Mouse (Mus musculus) forebrain, embryonic 14.5 days (tissue): ENCODE data around the gene Psmd11. TPM values are rescaled to one million over a fixed set of nuclear protein-coding genes. Genes with fewer than 3 reads are reported as not detected.
"Not testable (repeated sequence)": the region's sequence is repeated elsewhere in the genome, so short reads cannot be mapped to it uniquely, and the experiment has no call there.

ENCODE experiments used
- ATAC-seq: fragments of 200-750 bp; cut with Nextera tagmentation; 2 replicates; pipeline ENCODE4 v1.8.0; 2017; ENCODE audit warnings: mild to moderate bottlenecking, moderate library complexity
- DNase-seq: peaks from one replicate; pipeline ENCODE4 v3.0.0-alpha.2; 2015; ENCODE audit warnings: low spot score
- H3K27ac ChIP-seq: fragments of 300-500 bp; sonication (generic); 2 replicates; pipeline ENCODE4 v1.5.1; 2014; ENCODE audit warnings: low read depth, mild to moderate bottlenecking, control low read depth, low read length, moderate library complexity
- H3K27me3 ChIP-seq: fragments of 300-500 bp; sonication (generic); replicated peaks from 2 replicates; pipeline ENCODE4 v1.6.1; 2014; ENCODE audit warnings: low read length, control low read depth, mixed read lengths; ENCODE audit not compliant: control insufficient read depth, insufficient read depth
- H3K36me3 ChIP-seq: fragments of 300-500 bp; sonication (generic); 2 replicates; pipeline ENCODE4 v1.6.1; 2014; ENCODE audit warnings: low read length, control low read depth; ENCODE audit not compliant: control insufficient read depth, insufficient read depth
- H3K4me1 ChIP-seq: fragments of 300-500 bp; sonication (generic); 2 replicates; pipeline ENCODE4 v1.6.1; 2014; ENCODE audit warnings: antibody characterized with exemption, low read length, control low read depth; ENCODE audit not compliant: control insufficient read depth, insufficient read depth
- H3K4me2 ChIP-seq: fragments of 300-500 bp; sonication (generic); 2 replicates; pipeline ENCODE4 v1.6.1; 2014; ENCODE audit warnings: mild to moderate bottlenecking, control low read depth, low read length
- H3K4me3 ChIP-seq: fragments of 300-500 bp; sonication (generic); 2 replicates; pipeline ENCODE4 v1.5.1; 2014; ENCODE audit warnings: low read depth, low read length, control low read depth
- H3K9ac ChIP-seq: fragments of 300-500 bp; sonication (generic); 2 replicates; pipeline ENCODE4 v1.6.1; 2014; ENCODE audit warnings: mild to moderate bottlenecking, low read length, control low read depth, moderate library complexity
- H3K9me3 ChIP-seq: fragments of 300-500 bp; sonication (generic); replicated peaks from 2 replicates; pipeline ENCODE4 v1.6.1; 2016; ENCODE audit warnings: low read length, control low read depth, mixed read lengths; ENCODE audit not compliant: control insufficient read depth
- WGBS: fragments of 180-500 bp; shearing (Covaris S2); extraction: QIAGEN DNeasy Blood & Tissue Kit; methylation state at CpG from one replicate; pipeline ENCODE4 v1.1.7; 2014; 5-methylcytosine and 5-hydroxymethylcytosine counted together
- polyA plus RNA-seq: library from polyadenylated mRNA; unstranded; fragments of >200 nt; fragmentation: Nextera tagmentation; extraction: Ambion mirVana; gene quantifications from 2 replicates; pipeline ENCODE4 v1.2.1, GENCODE M21; 2014

Gene Psmd11
- polyA plus RNA-seq, 1 experiment from 2014 or later = 340 TPM

GRCm38 (mm10) chr11:80391407-80392120 is 36.9 kb upstream of the Psmd11 start:
- Histone ChIP-seq H3K9me3 (no peaks in the 10 kb centered on the region), H3K4me3 (no peak overlapping the region), H3K27ac (no peak overlapping the region), H3K36me3 (peaks cover 78% of the 10 kb centered on the region), H3K4me2 (no peak overlapping the region), H3K27me3 (no peaks in the 10 kb centered on the region), H3K4me1 (peaks cover 4% of the 10 kb centered on the region), H3K9ac (no peak overlapping the region)
- WGBS = 92% methylated on average over 2 of the region's 2 CpGs
- ATAC-seq (no peak), DNase-seq (peak; percentile 19)

GRCm38 (mm10) chr11:80395930-80396329 is 32.5 kb upstream of the Psmd11 start:
- Histone ChIP-seq H3K9ac (no peak overlapping the region), H3K9me3 (no peaks in the 10 kb centered on the region), H3K4me1 (no peaks in the 10 kb centered on the region), H3K27me3 (no peaks in the 10 kb centered on the region), H3K4me3 (no peak overlapping the region), H3K4me2 (no peak overlapping the region), H3K36me3 (peaks cover 78% of the 10 kb centered on the region), H3K27ac (no peak overlapping the region)
- 89% methylated on average over 3 of the region's 3 CpGs for WGBS
- ATAC-seq (no peak), DNase-seq (no peak)

GRCm38 (mm10) chr11:80396617-80397016 is 31.8 kb upstream of the Psmd11 start:
- Histone ChIP-seq H3K4me2 (no peak overlapping the region), H3K4me1 (no peaks in the 10 kb centered on the region), H3K27ac (no peak overlapping the region), H3K36me3 (peaks cover 76% of the 10 kb centered on the region), H3K9me3 (no peaks in the 10 kb centered on the region), H3K4me3 (no peak overlapping the region), H3K9ac (no peak overlapping the region), H3K27me3 (no peaks in the 10 kb centered on the region)
- 89% methylated on average over 4 of the region's 4 CpGs for WGBS
- DNase-seq (no peak), ATAC-seq (no peak)

- H3K4me2 ChIP-seq, ATAC-seq, H3K4me1 ChIP-seq, H3K9me3 ChIP-seq, H3K4me3 ChIP-seq, H3K9ac ChIP-seq, H3K27me3 ChIP-seq, DNase-seq, H3K27ac ChIP-seq: not testable (repeated sequence)
- H3K36me3 ChIP-seq = peaks cover 65% of the 10 kb centered on the region
- 95% methylated on average over 6 of the region's 6 CpGs for WGBS
Observed at GRCm38 (mm10) chr11:80407878-80408277, 20.5 kb upstream of the Psmd11 start.

DNA sequence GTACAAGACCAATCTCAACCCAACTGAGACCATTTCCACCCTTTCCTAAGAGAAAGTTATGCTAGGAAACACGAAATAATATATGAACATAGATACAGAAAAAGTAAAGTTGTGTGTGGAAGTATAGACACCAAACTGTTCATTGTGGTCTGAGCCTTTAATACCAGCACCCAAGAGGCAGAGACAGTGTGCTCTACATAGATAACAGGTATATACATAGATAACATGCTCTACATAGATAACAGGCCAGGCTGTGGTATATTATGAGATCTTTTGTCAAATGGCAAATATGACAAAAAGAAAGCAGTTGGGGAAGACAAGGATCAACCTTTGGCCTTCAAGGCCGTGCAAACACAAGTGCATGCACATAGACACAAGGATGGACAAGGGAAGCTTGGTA is 18.0 kb upstream of the Psmd11 start:
- Histone ChIP-seq H3K4me2 (no peak overlapping the region), H3K9me3 (no peaks in the 10 kb centered on the region), H3K27me3 (no peaks in the 10 kb centered on the region), H3K27ac (no peak overlapping the region), H3K4me3 (no peak overlapping the region), H3K4me1 (no peaks in the 10 kb centered on the region), H3K36me3 (peaks cover 60% of the 10 kb centered on the region), H3K9ac (no peak overlapping the region)
- no peak for DNase-seq
- no peak for ATAC-seq
- WGBS = 92% methylated on average over 2 of the region's 2 CpGs

DNA sequence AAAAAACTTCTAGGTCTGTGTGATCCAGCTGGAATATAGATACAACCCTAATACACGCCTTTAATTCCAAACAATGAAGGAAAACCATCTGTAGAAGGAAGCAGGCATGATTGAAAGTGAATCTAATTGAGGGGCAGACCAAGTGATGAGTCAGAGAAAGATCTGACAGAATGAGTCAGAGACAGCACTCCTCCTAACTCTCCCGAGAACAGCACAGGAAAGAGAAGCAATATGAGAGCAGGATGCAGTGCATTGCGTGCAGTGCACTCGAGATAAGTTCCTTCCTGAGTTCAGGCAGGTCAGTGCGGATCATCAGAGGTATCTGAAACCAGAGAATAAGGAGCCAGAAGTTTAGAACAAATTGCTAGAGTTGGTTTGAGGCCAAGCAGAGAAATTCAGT is 11.3 kb upstream of the Psmd11 start:
- 97% methylated on average over 5 of the region's 5 CpGs for WGBS
- ATAC-seq = no peak
- no peak for DNase-seq
- H3K27ac ChIP-seq = no peak overlapping the region
- no peak overlapping the region for H3K4me2 ChIP-seq
- H3K9me3 ChIP-seq = no peaks in the 10 kb centered on the region
- peaks cover 25% of the 10 kb centered on the region for H3K36me3 ChIP-seq
- H3K27me3 ChIP-seq = no peaks in the 10 kb centered on the region
- no peak overlapping the region for H3K4me3 ChIP-seq
- H3K9ac ChIP-seq = no peak overlapping the region
- H3K4me1 ChIP-seq = no peaks in the 10 kb centered on the region

DNA sequence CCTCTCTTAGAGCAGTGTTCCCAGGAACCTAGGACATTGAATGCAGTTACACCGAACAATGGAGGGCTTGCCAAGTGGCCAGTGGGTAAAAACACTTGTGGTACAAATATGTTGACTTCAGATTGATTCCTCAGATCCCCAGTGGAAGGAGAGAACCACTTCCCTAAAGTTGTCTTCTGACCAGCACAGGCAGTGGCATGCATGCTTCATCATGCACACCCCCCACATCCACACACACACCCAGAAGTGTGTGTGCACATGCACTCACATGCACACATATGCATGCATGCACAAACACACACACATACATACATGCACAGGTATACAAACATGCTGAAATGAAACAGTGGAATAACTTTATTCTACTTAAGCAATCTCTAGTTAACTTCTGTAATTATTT is 8.7 kb upstream of the Psmd11 start:
- no peak overlapping the region for H3K9ac ChIP-seq
- peaks cover 18% of the 10 kb centered on the region for H3K36me3 ChIP-seq
- no peak overlapping the region for H3K4me2 ChIP-seq
- H3K9me3 ChIP-seq = no peaks in the 10 kb centered on the region
- ATAC-seq = no peak
- no peak overlapping the region for H3K27ac ChIP-seq
- H3K4me1 ChIP-seq = no peaks in the 10 kb centered on the region
- WGBS = 93% methylated on average over 1 of the region's 1 CpGs
- H3K4me3 ChIP-seq = no peak overlapping the region
- H3K27me3 ChIP-seq = no peaks in the 10 kb centered on the region
- no peak for DNase-seq

DNA sequence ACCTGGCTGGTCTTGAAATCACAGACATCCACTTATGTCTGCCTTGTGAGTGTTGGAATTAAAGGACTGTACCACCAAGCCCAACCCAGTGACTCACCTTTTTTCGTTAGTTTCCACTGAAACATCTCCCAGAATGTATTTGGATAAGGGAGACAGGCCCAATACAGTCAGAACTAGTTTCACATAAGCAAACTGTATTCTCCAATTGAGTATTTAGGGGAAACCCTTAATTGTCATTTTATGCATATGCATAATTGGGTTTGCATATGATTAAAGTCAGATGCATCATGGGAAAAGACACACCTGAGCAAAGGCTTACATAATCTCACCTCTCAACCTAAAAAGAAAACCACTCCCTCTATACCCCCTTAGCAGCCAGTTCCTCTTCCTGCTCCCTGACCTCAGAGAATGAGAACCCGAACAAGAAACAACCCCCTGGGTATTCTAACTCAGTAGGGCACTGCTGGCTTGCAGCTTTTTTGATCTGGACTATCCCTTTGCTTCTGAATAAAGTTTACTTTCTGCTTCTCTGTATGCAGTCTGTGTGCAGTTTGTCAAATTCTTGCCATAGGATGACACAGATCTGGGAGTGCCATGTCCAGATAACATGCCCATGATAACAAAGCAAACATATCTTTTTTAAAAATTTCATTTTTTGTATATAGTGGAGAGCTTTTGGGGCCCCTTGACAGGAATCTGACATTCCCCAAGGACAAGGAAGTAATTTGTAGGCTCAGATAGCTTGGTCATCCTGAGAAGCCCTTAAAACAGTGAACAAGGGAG is 8.0 kb upstream of the Psmd11 start:
- Histone ChIP-seq H3K4me3 (no peak overlapping the region), H3K27ac (no peak overlapping the region), H3K36me3 (peaks cover 12% of the 10 kb centered on the region; the same call in 1 of the 2 replicates), H3K9me3 (no peaks in the 10 kb centered on the region), H3K4me2 (no peak overlapping the region), H3K27me3 (no peaks in the 10 kb centered on the region), H3K4me1 (no peaks in the 10 kb centered on the region), H3K9ac (no peak overlapping the region)
- ATAC-seq (no peak), DNase-seq (no peak)
- 67% methylated on average over 2 of the region's 2 CpGs for WGBS

- 87% methylated on average over 7 of the region's 7 CpGs for WGBS
Observed at GRCm38 (mm10) chr11:80421421-80422047, 6.9 kb upstream of the Psmd11 start.

More at GRCm38 (mm10) chr11:80421421-80422047, 6.9 kb upstream of the Psmd11 start:
- no peak overlapping the region for H3K4me2 ChIP-seq
- no peaks in the 10 kb centered on the region for H3K4me1 ChIP-seq
- no peaks in the 10 kb centered on the region for H3K27me3 ChIP-seq
- no peak overlapping the region for H3K9ac ChIP-seq
- no peak for DNase-seq
- no peaks in the 10 kb centered on the region for H3K9me3 ChIP-seq
- no peak overlapping the region for H3K4me3 ChIP-seq
- ATAC-seq = no peak
- 0 out of 2 replicates have a peak, but pooled peaks cover 5% of the 10 kb centered on the region for H3K36me3 ChIP-seq
- no peak overlapping the region for H3K27ac ChIP-seq
